Mouse (Mus musculus) common myeloid progenitor, adult 5-6 weeks (primary cell): ENCODE data around the gene Mast4. TPM values are rescaled to one million over a fixed set of nuclear protein-coding genes. Genes with fewer than 3 reads are reported as not detected.

Experiments
- ATAC-seq: replicated peaks from 2 replicates; pipeline ENCODE4 v1.8.0; 2016; ENCODE audit warnings: low read depth, mild to moderate bottlenecking, moderate TSS enrichment, inconsistent platforms; ENCODE audit not compliant: poor library complexity, severe bottlenecking
- total RNA-seq: library from RNA; stranded (forward); fragments of 200-1000, 187-1606 nt; gene quantifications from 2 replicates; pipeline ENCODE4 v1.2.3, GENCODE M21; 2017

Mast4 gene
- total RNA-seq, 1 experiment from 2014 or later: 19.1 TPM

DNA sequence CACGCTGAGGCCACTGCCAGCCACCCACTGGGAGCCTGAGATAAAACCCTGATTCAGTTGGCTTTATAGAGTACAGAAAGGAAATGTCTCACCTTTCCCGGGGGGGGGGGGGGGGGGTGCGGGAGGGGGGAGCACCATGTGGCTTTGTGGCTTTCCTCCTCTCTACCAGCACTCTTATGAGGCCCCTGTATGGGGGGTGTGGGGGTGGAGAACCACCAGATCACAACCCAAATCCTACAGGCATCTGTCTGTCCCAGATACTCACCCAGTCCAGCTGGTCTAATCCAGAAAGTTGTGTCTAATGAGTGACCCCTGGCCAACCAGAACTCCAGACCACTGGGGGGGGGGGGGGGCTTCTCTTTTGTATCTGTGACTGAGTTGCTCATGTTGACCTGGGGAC, 15.0 kb downstream of the Mast4 start:
- no peak for ATAC-seq

DNA sequence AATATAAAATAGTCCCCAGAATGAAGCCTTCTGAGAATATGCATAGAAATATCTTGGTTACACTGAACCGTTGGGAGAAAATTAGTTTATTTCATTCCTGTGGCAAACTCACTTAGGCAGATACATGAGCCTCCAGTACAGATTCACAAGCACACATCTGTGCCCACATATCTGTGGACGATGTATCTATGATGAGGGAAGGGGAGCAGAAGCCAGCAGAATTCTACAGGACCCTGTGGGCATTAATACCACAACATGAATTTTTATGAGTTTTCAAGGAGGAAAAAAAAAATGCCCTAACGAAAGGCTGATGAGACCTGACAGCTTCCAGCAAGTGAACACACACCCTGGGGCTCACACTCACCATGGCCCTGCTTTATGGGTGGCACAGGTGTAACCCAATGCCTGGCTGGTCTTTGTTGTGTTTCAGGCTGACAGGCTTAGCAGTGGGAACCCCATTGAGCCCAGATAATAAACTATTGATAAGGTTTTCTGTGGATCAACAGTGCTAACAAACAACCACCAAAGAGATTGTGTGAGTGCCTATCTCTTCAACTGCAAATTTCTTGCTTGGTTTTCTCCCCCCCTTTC, 17.4 kb downstream of the Mast4 start:
- no peak for ATAC-seq

DNA sequence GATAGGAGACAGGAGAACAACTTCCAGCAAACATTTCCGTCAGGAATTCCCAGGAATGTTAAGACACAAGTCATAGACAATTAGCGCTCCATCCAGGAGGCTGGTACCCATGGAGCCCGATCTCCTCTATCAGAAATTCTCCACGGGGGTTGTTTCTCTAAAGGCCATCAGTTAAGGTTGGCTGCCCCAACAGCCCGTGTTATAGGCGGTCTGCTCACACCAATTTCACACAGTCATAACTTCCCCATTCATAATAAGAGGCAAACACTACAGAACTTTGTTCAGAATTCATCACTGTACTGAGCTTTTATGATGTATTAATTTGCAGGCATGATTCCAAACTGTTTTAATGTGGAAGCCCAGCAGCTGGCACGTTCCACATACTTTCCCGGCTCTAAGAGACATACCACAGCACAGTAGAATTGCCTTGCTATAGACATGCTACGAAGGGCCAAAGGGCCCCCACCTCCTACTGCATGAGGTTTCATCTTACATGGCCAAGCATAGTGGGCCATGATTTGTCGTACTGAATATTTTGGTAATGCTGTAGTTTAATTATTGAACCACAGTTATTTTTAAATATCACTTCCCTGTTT, 19.1 kb downstream of the Mast4 start:
- ATAC-seq: no peak

- ATAC-seq: no peak
Observed at GRCm38 (mm10) chr13:103308296-103308695, 26.0 kb downstream of the Mast4 start.

DNA sequence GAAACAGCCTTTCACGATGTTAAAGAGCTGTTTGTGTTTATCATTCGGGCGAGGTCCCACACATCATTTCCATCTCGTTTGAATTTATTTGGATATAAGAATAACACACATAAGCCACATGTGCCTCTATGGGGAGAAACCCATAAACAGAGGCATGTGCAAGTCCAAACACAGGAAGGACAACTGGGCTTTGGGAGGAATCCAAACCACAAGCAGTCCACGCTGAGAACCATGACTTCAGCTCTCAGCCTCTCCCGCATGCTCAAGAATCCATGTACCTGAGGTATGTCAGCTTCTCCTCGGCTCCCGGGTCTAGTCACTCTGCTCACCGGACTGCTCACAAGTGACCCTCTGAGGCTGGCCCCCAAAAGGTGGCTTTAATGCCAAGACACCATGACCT, 30.5 kb downstream of the Mast4 start:
- ATAC-seq: no peak

DNA sequence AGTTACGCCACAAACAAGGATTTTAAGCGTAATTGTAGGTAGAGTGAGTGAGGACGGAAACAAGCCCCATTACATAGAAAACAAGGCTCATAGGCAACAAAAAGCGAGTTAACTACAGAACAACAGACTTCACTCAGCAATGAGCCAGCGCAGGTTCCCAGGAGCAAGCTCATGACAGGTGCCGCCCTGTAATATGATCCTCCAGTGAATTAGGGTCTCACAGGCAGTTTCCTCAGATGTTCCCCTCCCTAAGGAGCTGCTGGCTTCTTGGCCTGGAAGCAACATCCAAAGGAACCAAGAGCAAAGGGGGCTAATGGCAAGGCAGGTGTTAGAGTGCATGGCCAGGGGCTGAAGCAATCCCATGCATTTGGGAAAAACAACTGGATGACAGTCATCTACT, 31.8 kb downstream of the Mast4 start:
- ATAC-seq: no peak

- no peak for ATAC-seq
Observed at GRCm38 (mm10) chr13:103302077-103302476, 32.2 kb downstream of the Mast4 start.

DNA sequence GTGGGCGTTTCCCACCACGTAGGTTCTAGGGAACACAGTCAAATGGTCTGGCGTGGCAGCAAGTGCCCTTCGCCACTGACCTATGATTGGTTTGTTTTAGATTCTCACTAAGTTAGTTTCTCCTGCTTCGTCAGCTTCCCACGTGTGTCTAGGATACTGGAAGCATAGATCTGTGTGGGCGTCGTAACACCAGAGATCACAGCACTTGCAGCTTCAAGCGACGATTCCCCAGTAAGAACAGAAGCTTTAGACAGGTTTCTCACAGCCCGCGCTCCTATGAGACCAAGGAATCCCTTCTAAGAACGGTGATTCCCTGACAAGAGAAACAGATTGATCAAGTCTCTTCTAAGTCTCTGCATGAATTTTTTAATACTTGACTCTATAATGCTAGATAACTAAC, 39.9 kb downstream of the Mast4 start:
- no peak for ATAC-seq

DNA sequence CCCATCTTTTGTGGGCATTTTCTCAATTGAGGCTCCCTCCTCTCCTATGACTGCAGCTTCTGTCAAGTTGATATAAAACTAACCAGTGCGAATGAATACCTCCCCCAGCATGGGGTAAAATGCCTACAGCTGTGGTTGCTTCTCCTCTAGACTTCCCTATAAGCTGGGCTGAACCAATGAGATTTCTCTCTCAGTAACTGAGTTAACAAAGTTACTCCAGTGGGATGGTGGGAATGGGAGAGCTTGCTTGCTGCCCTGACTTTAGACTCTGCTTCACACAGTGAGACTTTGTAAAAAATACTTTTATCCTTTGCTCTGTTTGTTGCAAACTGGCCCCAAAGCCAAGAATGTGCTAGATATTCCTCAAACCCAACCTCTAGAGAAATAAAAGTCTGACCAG, 41.2 kb downstream of the Mast4 start:
- ATAC-seq: no peak

GRCm38 (mm10) chr13:103291098-103291497, 43.2 kb downstream of the Mast4 start:
- ATAC-seq: no peak

DNA sequence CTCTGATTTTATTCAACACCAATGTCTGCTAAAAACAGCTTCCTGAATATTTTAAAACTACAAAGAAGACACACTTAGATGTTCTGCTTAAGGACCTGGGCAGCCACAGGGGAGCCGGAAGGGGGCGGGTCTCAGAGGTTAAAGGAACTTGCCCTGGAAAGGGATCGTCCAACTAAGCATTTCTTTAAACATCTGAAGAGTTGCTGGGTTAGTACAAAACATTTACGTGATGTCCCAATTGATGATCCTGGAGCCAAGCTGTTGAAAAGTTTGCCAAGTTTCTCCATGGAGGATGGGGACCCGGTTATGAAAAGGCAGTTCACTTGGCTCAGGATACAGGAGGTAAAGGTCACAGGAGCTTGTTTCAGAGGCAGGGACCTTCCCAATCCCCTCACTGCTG, 48.5 kb downstream of the Mast4 start:
- no peak for ATAC-seq

DNA sequence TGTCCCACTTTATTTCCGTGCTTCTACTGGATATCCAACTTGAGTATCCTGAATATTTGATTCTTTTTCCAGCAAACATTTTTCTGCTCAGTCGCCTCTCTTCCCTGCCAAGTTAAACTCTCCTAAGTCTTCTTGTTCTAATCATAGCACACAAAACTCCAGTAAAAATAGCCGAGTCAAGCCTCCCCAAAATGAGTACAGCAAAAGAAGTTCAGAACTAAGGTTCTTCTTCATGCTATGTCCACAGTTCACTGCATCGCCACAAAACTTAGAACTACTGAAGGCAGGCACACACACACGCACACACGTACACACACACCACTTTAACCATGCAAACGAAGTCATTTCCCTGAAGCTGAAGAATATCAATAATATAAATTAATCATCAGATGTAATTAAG, 49.3 kb downstream of the Mast4 start:
- ATAC-seq: no peak

GRCm38 (mm10) chr13:103270856-103271391, 63.4 kb downstream of the Mast4 start:
- no peak for ATAC-seq

DNA sequence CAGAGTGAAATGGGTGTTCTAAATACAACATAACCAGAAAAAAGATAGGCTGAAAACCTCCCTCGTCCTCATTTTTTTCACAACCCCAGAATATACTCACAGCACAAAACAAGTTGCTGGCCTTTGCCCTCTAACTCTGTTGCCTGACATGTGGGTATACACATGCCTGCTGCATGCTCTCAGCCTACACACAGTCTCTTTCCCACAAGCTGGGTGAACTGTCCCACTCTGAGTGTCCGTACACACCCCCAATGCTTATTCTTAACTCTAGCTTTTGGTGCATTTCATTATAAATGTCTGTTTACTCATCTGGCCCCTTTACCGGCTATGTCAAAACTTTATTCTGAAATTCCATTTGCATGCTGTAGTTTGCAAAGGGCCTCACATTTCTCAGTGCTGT, 71.6 kb downstream of the Mast4 start:
- ATAC-seq: no peak

GRCm38 (mm10) chr13:103262061-103262460, 72.2 kb downstream of the Mast4 start:
- ATAC-seq: no peak

GRCm38 (mm10) chr13:103260414-103260813, 73.9 kb downstream of the Mast4 start:
- ATAC-seq: no peak

- ATAC-seq: no peak
Observed at GRCm38 (mm10) chr13:103258106-103258505, 76.2 kb downstream of the Mast4 start.

- no peak for ATAC-seq
Observed at GRCm38 (mm10) chr13:103254861-103255260, 79.4 kb downstream of the Mast4 start.

- ATAC-seq: no peak
Observed at GRCm38 (mm10) chr13:103253077-103253476, 81.2 kb downstream of the Mast4 start.

- ATAC-seq: no peak
Observed at GRCm38 (mm10) chr13:103248102-103249054, 85.9 kb downstream of the Mast4 start.
